Mouse (Mus musculus) hindbrain, embryonic 11.5 days (tissue): ENCODE measurements at regions not wholly inside any gene's neighbourhood (a gene's known extent, or its start where the extent isn't known, plus 50 kb on each side); places are given as distances from the start of the nearest gene placed in this dataset.

ENCODE experiments used
- ATAC-seq: fragments of 200-750 bp; cut with Nextera tagmentation; 2 replicates; pipeline ENCODE4 v1.8.0; 2017; ENCODE audit warnings: mild to moderate bottlenecking, moderate TSS enrichment, moderate library complexity; ENCODE audit not compliant: low FRiP score
- DNase-seq: peaks from one replicate; pipeline ENCODE4 v3.0.0-alpha.2; 2015; ENCODE audit warnings: low spot score
- H3K27ac ChIP-seq: fragments of 300-500 bp; sonication (generic); 2 replicates; pipeline ENCODE4 v1.5.1; 2014; ENCODE audit warnings: mild to moderate bottlenecking, low read depth, low read length
- H3K27me3 ChIP-seq: fragments of 300-500 bp; sonication (generic); 2 replicates; pipeline ENCODE4 v1.6.1; 2014; ENCODE audit warnings: mild to moderate bottlenecking, low read length, moderate library complexity, mixed read lengths; ENCODE audit not compliant: control insufficient read depth, insufficient read depth
- H3K36me3 ChIP-seq: fragments of 300-500 bp; sonication (generic); 2 replicates; pipeline ENCODE4 v1.6.1; 2014; ENCODE audit warnings: mild to moderate bottlenecking, low read length, moderate library complexity, mixed read lengths; ENCODE audit not compliant: control insufficient read depth, insufficient read depth
- H3K4me1 ChIP-seq: fragments of 300-500 bp; sonication (generic); replicated peaks from 2 replicates; pipeline ENCODE4 v1.6.1; 2014; ENCODE audit warnings: low read length, mixed read lengths; ENCODE audit not compliant: control insufficient read depth, insufficient read depth
- H3K4me2 ChIP-seq: fragments of 300-500 bp; sonication (generic); replicated peaks from 2 replicates; pipeline ENCODE4 v1.6.1; 2014; ENCODE audit warnings: mild to moderate bottlenecking, low read depth, low read length
- H3K4me3 ChIP-seq: fragments of 300-500 bp; sonication (generic); 2 replicates; pipeline ENCODE4 v1.5.1; 2014; ENCODE audit warnings: low read depth, low read length
- H3K9ac ChIP-seq: fragments of 300-500 bp; sonication (generic); 2 replicates; pipeline ENCODE4 v1.6.1; 2014; ENCODE audit warnings: low read depth, low read length
- H3K9me3 ChIP-seq: fragments of 300-500 bp; sonication (generic); 2 replicates; pipeline ENCODE4 v1.6.1; 2016; ENCODE audit warnings: low read length; ENCODE audit not compliant: control insufficient read depth
- WGBS: fragments of 180-500 bp; shearing (Covaris S2); extraction: QIAGEN DNeasy Blood & Tissue Kit; methylation state at CpG from one replicate; pipeline ENCODE4 v1.1.7; 2014; 5-methylcytosine and 5-hydroxymethylcytosine counted together

DNA sequence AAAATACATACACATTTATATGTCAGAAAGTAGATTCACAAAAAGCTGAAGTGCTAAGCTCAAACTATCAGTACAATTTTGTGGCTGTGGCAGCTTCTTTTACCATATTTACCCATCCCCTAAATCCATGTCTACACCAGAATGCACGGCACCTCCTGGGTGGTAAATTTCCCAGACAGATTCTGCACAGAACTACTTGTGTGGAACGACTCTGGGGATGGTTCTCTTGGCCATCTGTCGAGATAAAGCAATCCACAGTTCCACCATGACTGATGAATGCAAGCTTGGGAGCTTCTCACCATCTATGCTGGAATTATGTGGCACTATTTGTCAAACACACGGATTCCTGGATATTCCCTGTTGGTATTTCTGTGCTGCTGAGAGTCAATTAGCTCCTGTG lies 495.8 kb downstream of the Tmem114 start:
- H3K27me3 ChIP-seq: no peaks in the 10 kb centered on the region
- DNase-seq: no peak
- H3K27ac ChIP-seq: no peak overlapping the region
- 76% methylated on average over 4 of the region's 4 CpGs for WGBS
- H3K36me3 ChIP-seq: no peaks in the 10 kb centered on the region
- ATAC-seq: no peak
- H3K9me3 ChIP-seq: no peaks in the 10 kb centered on the region
- H3K4me1 ChIP-seq: no peaks in the 10 kb centered on the region
- no peak overlapping the region for H3K9ac ChIP-seq
- H3K4me3 ChIP-seq: no peak overlapping the region
- no peak overlapping the region for H3K4me2 ChIP-seq

DNA sequence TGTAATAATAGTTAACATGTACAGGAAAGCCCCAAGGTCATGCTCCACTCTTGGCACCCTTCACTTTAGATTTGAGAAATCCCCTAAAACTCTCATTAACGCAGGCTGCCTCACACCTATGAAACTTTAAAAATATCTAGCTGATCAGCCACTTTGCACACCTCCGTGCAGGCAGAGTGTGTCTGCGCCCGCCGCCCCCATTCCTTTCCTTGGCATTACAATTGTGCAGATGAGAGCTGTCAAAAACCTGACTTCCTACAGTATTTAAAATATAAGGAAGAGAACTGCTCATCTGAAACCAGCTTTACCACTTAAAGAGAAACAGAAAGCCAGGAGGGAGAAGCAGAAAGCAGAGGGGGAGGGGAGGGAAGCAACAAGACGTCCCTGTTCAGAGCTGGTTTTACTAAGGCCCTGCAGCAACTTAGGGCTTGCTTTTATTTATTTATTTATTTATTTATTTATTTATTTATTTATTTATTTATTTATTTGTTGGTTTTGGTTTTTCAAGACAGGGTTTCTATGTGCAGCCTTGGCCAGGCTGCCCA lies 496.5 kb downstream of the Tmem114 start:
- no peak overlapping the region for H3K9ac ChIP-seq
- H3K4me3 ChIP-seq: no peak overlapping the region
- H3K27ac ChIP-seq: no peak overlapping the region
- DNase-seq: no peak
- H3K4me2 ChIP-seq: no peak overlapping the region
- no peaks in the 10 kb centered on the region for H3K4me1 ChIP-seq
- 79% methylated on average over 6 of the region's 6 CpGs for WGBS
- H3K27me3 ChIP-seq: no peaks in the 10 kb centered on the region
- no peaks in the 10 kb centered on the region for H3K9me3 ChIP-seq
- H3K36me3 ChIP-seq: no peaks in the 10 kb centered on the region
- ATAC-seq: no peak

DNA sequence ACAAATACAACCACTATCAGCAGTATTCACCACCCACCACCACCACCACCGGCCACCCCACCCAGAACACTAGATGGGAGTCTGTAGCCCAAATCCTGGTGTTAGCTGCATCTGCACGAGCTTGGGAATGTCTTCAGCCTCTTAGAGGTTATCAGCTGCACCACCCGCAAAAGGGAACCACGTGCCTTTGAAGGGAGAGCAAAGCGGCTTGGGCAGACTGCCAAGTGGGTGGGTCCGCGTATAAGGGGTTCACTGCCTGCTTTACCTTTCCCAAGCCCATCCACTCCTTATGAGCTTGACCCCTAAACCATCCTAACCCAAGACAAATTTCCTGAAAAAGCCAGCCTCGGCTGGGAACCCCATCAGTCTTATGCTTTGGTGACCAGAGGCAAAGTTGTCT lies 497.2 kb downstream of the Tmem114 start:
- Histone ChIP-seq H3K4me2 (no peak overlapping the region), H3K27me3 (no peaks in the 10 kb centered on the region), H3K4me1 (no peaks in the 10 kb centered on the region), H3K36me3 (no peaks in the 10 kb centered on the region), H3K9me3 (no peaks in the 10 kb centered on the region), H3K9ac (no peak overlapping the region), H3K4me3 (no peak overlapping the region), H3K27ac (no peak overlapping the region)
- ATAC-seq (no peak), DNase-seq (no peak)
- 81% methylated on average over 8 of the region's 8 CpGs for WGBS

DNA sequence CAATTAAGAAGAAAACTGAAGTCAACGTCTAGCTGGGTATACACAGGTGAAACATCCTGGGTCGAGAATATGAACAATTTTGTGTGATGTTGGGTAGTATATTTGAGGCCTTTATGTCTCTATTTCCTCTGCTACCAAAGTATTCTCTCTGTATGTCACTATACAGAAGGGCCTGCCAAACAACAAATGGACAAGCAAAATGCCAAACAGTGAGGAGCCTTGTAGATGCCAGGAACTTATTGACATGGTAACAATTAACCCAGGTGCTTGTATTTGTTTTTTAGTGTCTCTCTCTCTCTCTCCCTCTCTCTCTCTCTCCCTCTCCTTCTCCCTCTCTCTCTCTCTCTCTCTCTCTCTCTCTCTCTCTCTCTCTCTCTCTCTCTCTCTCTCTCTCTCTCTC lies 529.1 kb downstream of the Tmem114 start:
- Histone ChIP-seq H3K36me3 (no peaks in the 10 kb centered on the region), H3K4me2 (no peak overlapping the region), H3K4me1 (no peaks in the 10 kb centered on the region), H3K9ac (no peak overlapping the region), H3K27ac (no peak overlapping the region), H3K4me3 (no peak overlapping the region), H3K27me3 (no peaks in the 10 kb centered on the region), H3K9me3 (no peaks in the 10 kb centered on the region)
- ATAC-seq (no peak), DNase-seq (no peak)
- WGBS: 83% methylated on average over 2 of the region's 2 CpGs

DNA sequence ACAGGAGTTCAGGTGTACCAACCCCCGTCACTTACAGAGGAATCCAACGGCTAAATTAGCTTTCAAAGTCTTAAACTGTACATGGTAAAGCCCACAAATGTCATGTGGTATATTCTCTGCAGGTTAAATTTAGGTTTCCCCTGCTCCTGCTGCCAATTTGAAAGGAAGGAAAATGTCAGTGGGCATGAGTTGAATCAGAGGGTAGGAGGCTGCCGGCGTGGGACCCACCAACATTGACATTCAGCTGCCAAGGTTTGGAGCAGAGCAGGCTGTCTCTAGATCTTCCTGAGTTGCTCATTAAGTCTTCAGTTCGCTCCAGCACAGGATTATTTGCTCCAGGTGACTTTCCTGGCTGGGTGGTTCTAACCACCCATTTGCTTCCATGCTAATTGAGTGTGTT lies 532.1 kb downstream of the Tmem114 start:
- Histone ChIP-seq H3K4me1 (no peaks in the 10 kb centered on the region), H3K4me3 (no peak overlapping the region), H3K36me3 (no peaks in the 10 kb centered on the region), H3K9ac (no peak overlapping the region), H3K27me3 (no peaks in the 10 kb centered on the region), H3K4me2 (no peak overlapping the region), H3K9me3 (no peaks in the 10 kb centered on the region), H3K27ac (no peak overlapping the region)
- ATAC-seq: no peak
- DNase-seq: no peak
- WGBS: 82% methylated on average over 5 of the region's 5 CpGs

DNA sequence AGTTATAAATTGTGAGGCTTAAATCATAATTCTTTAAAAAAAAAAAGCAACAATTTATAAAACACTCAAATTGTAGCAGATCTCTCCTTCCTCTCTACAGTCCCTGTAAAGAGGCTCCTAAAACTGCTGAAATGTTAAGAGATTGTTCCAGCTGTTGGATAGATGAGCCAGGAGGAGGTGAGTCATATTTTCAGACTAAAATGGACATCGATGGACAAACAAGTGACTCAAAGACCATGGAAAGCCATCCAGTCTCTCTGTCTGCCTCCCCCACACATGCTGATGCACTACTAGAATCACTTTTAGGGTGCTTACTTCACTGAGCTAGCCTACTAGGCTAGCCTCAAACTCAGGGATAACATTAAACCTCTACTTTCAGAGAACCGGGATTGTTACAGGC lies 561.5 kb downstream of the Tmem114 start:
- Histone ChIP-seq H3K36me3 (no peaks in the 10 kb centered on the region), H3K9me3 (no peaks in the 10 kb centered on the region), H3K4me2 (no peak overlapping the region), H3K4me3 (no peak overlapping the region), H3K27me3 (no peaks in the 10 kb centered on the region), H3K27ac (no peak overlapping the region), H3K9ac (no peak overlapping the region), H3K4me1 (no peaks in the 10 kb centered on the region)
- 92% methylated on average over 2 of the region's 2 CpGs for WGBS
- DNase-seq: no peak
- ATAC-seq: no peak

DNA sequence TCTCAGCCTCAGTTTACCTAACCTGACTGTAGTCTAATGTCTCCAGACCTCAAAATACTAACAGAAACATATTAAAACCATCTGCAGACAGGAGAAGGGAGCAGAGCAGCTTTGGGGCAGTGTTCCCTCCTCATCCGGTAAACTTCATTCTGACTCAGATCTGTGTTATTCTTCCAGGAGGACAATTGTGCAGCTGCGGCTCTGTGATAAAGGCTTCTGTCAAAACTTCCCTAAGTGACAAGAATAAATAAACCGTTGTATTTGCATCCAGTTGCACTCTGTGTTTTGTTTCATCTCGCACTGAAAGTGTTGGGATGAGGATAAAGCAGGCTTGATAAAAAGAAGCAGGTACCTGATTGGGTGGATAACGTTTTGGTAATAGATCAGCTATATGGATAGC lies 585.8 kb downstream of the Tmem114 start:
- no peak overlapping the region for H3K27ac ChIP-seq
- 75% methylated on average over 5 of the region's 5 CpGs for WGBS
- no peak overlapping the region for H3K4me2 ChIP-seq
- no peak overlapping the region for H3K4me3 ChIP-seq
- no peaks in the 10 kb centered on the region for H3K27me3 ChIP-seq
- no peak for ATAC-seq
- no peaks in the 10 kb centered on the region for H3K9me3 ChIP-seq
- H3K4me1 ChIP-seq: no peaks in the 10 kb centered on the region
- H3K9ac ChIP-seq: no peak overlapping the region
- no peak for DNase-seq
- no peaks in the 10 kb centered on the region for H3K36me3 ChIP-seq

DNA sequence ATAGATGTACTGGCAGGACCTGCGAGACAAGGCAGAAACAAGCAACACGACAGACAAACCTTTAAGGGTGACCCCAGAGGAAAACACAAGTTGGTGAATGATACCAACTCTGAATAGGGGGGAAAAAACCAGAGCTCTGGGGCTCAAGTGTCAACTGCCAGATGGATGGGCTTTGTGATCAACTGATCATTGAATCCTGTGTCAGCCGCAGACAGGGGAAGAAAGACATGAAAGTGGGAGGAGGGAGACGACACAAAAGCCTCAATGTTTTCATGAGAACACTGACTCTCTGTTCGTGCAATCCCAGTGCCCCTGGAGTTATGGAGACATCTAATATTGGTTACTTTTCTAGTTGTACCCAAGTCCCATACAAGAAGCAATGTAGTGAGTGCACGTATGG lies 593.8 kb downstream of the Tmem114 start:
- ATAC-seq (peak; percentile 65; the same call in 1 of the 2 replicates), DNase-seq (peak; percentile 45)
- no peak overlapping the region for H3K27ac ChIP-seq
- no peak overlapping the region for H3K4me2 ChIP-seq
- no peaks in the 10 kb centered on the region for H3K27me3 ChIP-seq
- H3K4me3 ChIP-seq: no peak overlapping the region
- no peaks in the 10 kb centered on the region for H3K9me3 ChIP-seq
- H3K9ac ChIP-seq: no peak overlapping the region
- WGBS: 34% methylated on average over 6 of the region's 6 CpGs
- 0 out of 2 replicates have a peak, but pooled peaks cover 3% of the 10 kb centered on the region for H3K4me1 ChIP-seq
- H3K36me3 ChIP-seq: no peaks in the 10 kb centered on the region

DNA sequence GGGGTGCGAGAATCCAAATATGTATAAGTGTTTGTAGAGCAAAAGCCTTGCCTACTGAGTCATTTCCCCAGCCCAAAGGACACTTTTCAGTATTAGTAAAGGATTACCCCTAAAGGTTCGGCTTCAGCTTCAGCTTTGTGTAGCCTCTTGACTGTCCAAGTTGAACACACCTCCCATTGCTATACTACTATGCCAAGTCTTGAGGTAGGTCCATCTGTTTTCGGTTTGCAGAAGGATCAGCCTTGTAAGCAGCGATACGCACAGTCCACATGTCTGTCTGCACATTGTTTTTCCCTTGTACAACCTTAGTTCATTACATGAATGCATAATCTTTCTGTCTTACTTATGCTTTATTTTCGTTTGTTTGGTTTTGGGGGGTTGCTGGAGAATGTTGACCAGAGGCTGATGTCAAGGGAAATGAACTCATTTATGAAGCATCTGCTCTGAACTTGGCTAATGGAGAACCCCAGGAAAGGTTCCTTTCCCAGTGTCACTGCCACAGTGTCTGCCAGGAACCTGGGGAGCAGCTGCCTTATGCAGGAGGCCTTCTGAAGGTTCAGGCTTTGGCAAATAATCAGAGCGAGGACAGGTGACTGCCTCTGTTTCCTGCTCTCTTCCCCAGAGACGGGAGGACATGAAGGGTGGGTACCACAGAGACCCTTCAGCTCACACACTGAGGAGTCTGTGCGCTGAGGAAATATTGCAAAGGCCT lies 594.8 kb downstream of the Tmem114 start:
- WGBS: 89% methylated on average over 9 of the region's 9 CpGs
- Histone ChIP-seq H3K9me3 (no peaks in the 10 kb centered on the region), H3K9ac (no peak overlapping the region), H3K4me1 (0 out of 2 replicates have a peak, but pooled peaks cover 3% of the 10 kb centered on the region), H3K36me3 (no peaks in the 10 kb centered on the region), H3K27ac (no peak overlapping the region), H3K4me3 (no peak overlapping the region), H3K27me3 (no peaks in the 10 kb centered on the region), H3K4me2 (no peak overlapping the region)
- no peak for DNase-seq
- no peak for ATAC-seq
